Mouse (Mus musculus) midbrain, embryonic 13.5 days (tissue): ENCODE measurements around the gene Dkkl1. TPM values are rescaled to one million over a fixed set of nuclear protein-coding genes. Genes with fewer than 3 reads are reported as not detected.

Source experiments
- ATAC-seq: fragments of 200-750 bp; cut with Nextera tagmentation; 2 replicates; pipeline ENCODE4 v1.8.0; 2017; ENCODE audit warnings: mild to moderate bottlenecking, moderate TSS enrichment, moderate library complexity
- H3K27ac ChIP-seq: fragments of 300-500 bp; sonication (generic); 2 replicates; pipeline ENCODE4 v1.5.1; 2015; ENCODE audit warnings: inconsistent platforms, mild to moderate bottlenecking, moderate library complexity
- H3K27me3 ChIP-seq: fragments of 300-500 bp; sonication (generic); 2 replicates; pipeline ENCODE4 v1.6.1; 2015; ENCODE audit warnings: mild to moderate bottlenecking, inconsistent platforms
- H3K36me3 ChIP-seq: fragments of 300-500 bp; sonication (generic); 2 replicates; pipeline ENCODE4 v1.6.1; 2015; ENCODE audit warnings: mild to moderate bottlenecking, inconsistent platforms
- H3K4me1 ChIP-seq: fragments of 300-500 bp; sonication (generic); replicated peaks from 2 replicates; pipeline ENCODE4 v1.6.1; 2015; ENCODE audit warnings: inconsistent platforms
- H3K4me2 ChIP-seq: fragments of 300-500 bp; sonication (generic); replicated peaks from 2 replicates; pipeline ENCODE4 v1.6.1; 2015; ENCODE audit warnings: moderate library complexity, mild to moderate bottlenecking, inconsistent platforms
- H3K4me3 ChIP-seq: fragments of 300-500 bp; sonication (generic); replicated peaks from 2 replicates; pipeline ENCODE4 v1.5.1; 2015; ENCODE audit warnings: mild to moderate bottlenecking, inconsistent platforms
- H3K9ac ChIP-seq: fragments of 300-500 bp; sonication (generic); replicated peaks from 2 replicates; pipeline ENCODE4 v1.6.1; 2015; ENCODE audit warnings: mild to moderate bottlenecking, inconsistent platforms
- H3K9me3 ChIP-seq: fragments of 300-500 bp; sonication (generic); 2 replicates; pipeline ENCODE4 v1.6.1; 2016; ENCODE audit warnings: mild to moderate bottlenecking, inconsistent platforms
- WGBS: fragments of 180-500 bp; shearing (Covaris S2); methylation state at CpG from one replicate; pipeline ENCODE4 v1.1.7; 2015; 5-methylcytosine and 5-hydroxymethylcytosine counted together
- polyA plus RNA-seq: library from polyadenylated mRNA; unstranded; fragments of >200 nt; fragmentation: Nextera tagmentation; extraction: Ambion mirVana; gene quantifications from 2 replicates; pipeline ENCODE4 v1.2.1, GENCODE M21; 2015

Dkkl1 gene
- polyA plus RNA-seq, 1 experiment from 2014 or later: 1.6 TPM

DNA sequence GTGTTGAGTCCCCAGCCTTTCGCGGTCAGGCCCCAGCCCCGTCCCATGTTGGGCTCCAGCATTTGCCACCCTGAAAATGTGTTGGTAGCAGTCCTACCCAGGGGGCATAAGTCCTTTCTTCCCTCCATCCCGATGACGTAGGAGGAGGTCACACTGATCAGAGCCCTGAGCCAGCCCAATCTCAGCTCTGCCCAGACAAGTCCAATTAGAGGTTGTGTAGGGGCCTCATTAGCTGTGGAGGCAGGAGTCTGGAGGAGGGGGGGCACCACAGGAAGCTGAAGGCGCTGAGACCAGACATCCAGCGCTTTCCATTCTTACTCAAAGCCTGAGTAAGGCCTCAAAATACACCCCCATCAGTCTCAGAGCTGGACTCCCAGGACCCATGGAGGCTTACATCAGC lies 26.0 kb downstream of the Dkkl1 start:
- no peak overlapping the region for H3K9ac ChIP-seq
- H3K27me3 ChIP-seq: peaks cover 85% of the 10 kb centered on the region
- H3K27ac ChIP-seq: no peak overlapping the region
- no peaks in the 10 kb centered on the region for H3K36me3 ChIP-seq
- H3K4me1 ChIP-seq: peaks cover 39% of the 10 kb centered on the region
- H3K9me3 ChIP-seq: no peaks in the 10 kb centered on the region
- no peak overlapping the region for H3K4me3 ChIP-seq
- no peak overlapping the region for H3K4me2 ChIP-seq
- 69% methylated on average over 7 of the region's 7 CpGs for WGBS
- no peak for ATAC-seq

- no peaks in the 10 kb centered on the region for H3K36me3 ChIP-seq
- 65% methylated on average over 7 of the region's 7 CpGs for WGBS
- H3K9me3 ChIP-seq: no peaks in the 10 kb centered on the region
- no peak overlapping the region for H3K4me3 ChIP-seq
- no peak for ATAC-seq
- no peak overlapping the region for H3K27ac ChIP-seq
- no peak overlapping the region for H3K9ac ChIP-seq
- peaks cover 41% of the 10 kb centered on the region for H3K4me1 ChIP-seq
- H3K27me3 ChIP-seq: peaks cover 87% of the 10 kb centered on the region
- no peak overlapping the region for H3K4me2 ChIP-seq
These were observed 28.3 kb downstream of the Dkkl1 start for GRCm38 (mm10) chr7:45183672-45184071.

GRCm38 (mm10) chr7:45182606-45183005 lies 29.3 kb downstream of the Dkkl1 start:
- peak; percentile 44 for ATAC-seq
- WGBS: 14% methylated on average over 11 of the region's 11 CpGs
- H3K9ac ChIP-seq: peak overlapping the region; percentile 49

DNA sequence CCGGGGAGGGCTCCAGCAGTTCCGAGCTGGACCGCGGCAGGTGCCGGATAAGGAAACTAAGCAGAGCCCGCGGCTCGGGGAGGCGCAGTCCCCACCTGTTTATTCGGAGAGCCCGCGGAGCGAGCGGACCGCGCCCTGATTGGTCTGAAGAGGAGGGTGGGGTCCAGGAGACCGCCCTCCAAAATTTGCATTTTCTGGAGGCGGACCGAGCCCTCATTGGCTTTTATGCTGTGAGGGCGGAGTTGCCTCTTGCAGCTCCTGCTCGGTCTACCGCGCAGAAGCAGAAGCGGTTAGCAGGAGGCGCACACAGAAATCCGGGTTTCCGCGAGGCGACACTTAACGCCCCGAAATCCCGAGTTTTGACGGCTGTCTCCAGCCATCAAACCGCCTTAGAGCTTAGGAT lies 29.7 kb downstream of the Dkkl1 start:
- Histone ChIP-seq H3K4me1 (peaks cover 41% of the 10 kb centered on the region), H3K9me3 (no peaks in the 10 kb centered on the region), H3K27ac (no peak overlapping the region), H3K4me3 (peak overlapping the region; percentile 33), H3K36me3 (no peaks in the 10 kb centered on the region), H3K9ac (peak overlapping the region; percentile 49), H3K4me2 (peak overlapping the region; percentile 55), H3K27me3 (peaks cover 98% of the 10 kb centered on the region)
- WGBS: under 1% methylated on average over 34 of the region's 34 CpGs
- ATAC-seq: peak; percentile 83

More at GRCm38 (mm10) chr7:45182606-45183005, 29.3 kb downstream of the Dkkl1 start:
- Histone ChIP-seq H3K4me2 (peak overlapping the region; percentile 55), H3K4me1 (peaks cover 41% of the 10 kb centered on the region), H3K27ac (no peak overlapping the region), H3K27me3 (peaks cover 94% of the 10 kb centered on the region), H3K4me3 (peak overlapping the region; percentile 33), H3K9me3 (no peaks in the 10 kb centered on the region), H3K36me3 (no peaks in the 10 kb centered on the region)

DNA sequence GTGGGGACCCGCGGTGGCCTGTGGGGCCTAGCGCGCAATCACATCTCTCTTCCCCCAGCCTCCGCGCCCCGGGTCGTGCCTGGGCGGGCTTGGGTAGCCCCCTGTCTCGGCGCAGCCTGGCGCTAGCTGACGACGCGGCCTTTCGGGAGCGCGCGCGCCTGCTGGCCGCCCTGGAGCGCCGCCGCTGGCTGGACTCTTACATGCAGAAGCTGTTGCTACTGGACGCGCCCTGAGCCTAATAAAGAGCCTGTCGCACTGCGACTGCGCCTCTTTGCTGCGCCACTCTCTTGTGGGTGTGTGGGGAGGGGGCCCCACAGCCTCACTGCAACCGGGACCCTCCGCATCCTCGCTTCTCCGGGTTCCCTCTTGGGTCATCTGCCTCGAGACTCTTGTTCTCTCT lies 30.4 kb downstream of the Dkkl1 start:
- Histone ChIP-seq H3K27me3 (peaks cover 98% of the 10 kb centered on the region), H3K4me2 (peak overlapping the region; percentile 55), H3K4me3 (peak overlapping the region; percentile 33), H3K27ac (no peak overlapping the region), H3K36me3 (no peaks in the 10 kb centered on the region), H3K4me1 (peaks cover 44% of the 10 kb centered on the region), H3K9me3 (no peaks in the 10 kb centered on the region), H3K9ac (no peak overlapping the region; the same call in 1 of the 2 replicates)
- whole genome bisulfite sequencing: 4% methylated on average over 35 of the region's 35 CpGs
- 0 out of 2 replicates have a peak, but pooled peaks have one; percentile 5 for ATAC-seq

DNA sequence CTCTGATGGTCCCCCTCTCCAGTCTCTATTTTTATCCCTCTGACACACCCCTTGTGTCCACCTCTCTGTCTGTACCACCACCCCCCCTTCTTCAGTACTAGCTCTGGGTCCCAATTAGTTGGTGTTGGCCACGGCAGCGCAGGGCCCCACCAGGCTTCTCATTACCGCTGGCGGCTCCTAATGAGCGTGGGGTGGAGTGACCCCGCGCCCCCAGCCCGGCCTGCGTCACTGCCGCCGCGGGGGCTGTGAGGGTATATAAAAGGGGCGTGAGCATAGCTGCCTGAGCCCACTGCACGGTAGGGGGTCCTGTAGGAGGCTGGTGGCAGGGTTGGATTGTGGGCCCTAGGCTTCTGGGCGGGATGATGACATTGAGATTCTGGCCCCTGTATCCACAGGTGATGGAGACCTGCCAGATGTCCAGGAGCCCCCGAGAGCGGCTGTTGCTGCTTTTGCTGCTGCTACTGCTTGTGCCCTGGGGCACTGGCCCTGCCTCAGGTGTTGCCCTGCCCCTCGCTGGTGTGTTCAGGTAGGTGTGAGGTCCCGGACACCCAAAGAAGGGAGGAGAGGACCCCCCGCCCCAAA lies 31.0 kb downstream of the Dkkl1 start, which contains the start of gene Pth2:
Gene Pth2 (plus strand): TSS at position 100 of the 582 bp plus-strand sequence.
- Histone ChIP-seq H3K36me3 (no peaks in the 10 kb centered on the region), H3K27ac (no peak within 1 kb of the TSS), H3K4me1 (peaks cover 45% of the 10 kb centered on the region), H3K4me2 (peak within 1 kb of the TSS; percentile 55), H3K4me3 (peak within 1 kb of the TSS; percentile 33), H3K27me3 (peaks cover 98% of the 10 kb centered on the region), H3K9me3 (no peaks in the 10 kb centered on the region), H3K9ac (no peak within 1 kb of the TSS; the same call in 1 of the 2 replicates)
- no peak for ATAC-seq
- WGBS: 21% methylated on average over 20 of the region's 20 CpGs

- no peak for ATAC-seq
- no peak within 1 kb of the TSS for H3K4me2 ChIP-seq
- 21% methylated on average over 7 of the region's 7 CpGs for WGBS
- H3K9me3 ChIP-seq: no peaks in the 10 kb centered on the region
- H3K4me3 ChIP-seq: no peak within 1 kb of the TSS
- peaks cover 100% of the 10 kb centered on the region for H3K27me3 ChIP-seq
- H3K4me1 ChIP-seq: peaks cover 40% of the 10 kb centered on the region
- H3K27ac ChIP-seq: no peak within 1 kb of the TSS
- no peaks in the 10 kb centered on the region for H3K36me3 ChIP-seq
- H3K9ac ChIP-seq: no peak within 1 kb of the TSS
These were observed 32.5 kb downstream of the Dkkl1 start, which contains the start of gene Gfy for GRCm38 (mm10) chr7:45179469-45179868. Gene Gfy (minus strand): TSS chr7:45179569.

DNA sequence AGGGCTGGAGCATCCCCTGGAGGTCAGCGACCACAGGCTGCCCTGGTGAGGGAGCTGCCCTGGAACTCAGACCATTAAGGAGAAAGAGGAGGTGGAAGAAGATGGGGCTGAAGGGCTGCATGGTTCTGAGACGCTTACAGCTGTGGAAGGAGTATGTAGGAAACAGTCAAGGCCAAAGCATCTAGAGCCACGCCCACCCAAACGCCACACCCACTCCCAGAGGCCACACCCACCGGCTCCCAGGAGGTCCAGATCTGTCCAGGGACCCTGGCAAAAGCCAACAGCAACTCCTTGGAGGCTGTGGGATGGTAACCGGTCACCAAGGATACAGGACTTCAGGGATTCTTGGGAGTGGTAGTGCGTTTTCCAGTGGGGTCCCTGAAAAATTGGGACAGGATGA lies 33.4 kb downstream of the Dkkl1 start:
- peaks cover 39% of the 10 kb centered on the region for H3K4me1 ChIP-seq
- no peak overlapping the region for H3K27ac ChIP-seq
- no peaks in the 10 kb centered on the region for H3K36me3 ChIP-seq
- peaks cover 99% of the 10 kb centered on the region for H3K27me3 ChIP-seq
- no peak for ATAC-seq
- no peak overlapping the region for H3K4me3 ChIP-seq
- no peak overlapping the region for H3K4me2 ChIP-seq
- H3K9ac ChIP-seq: no peak overlapping the region
- 16% methylated on average over 7 of the region's 7 CpGs for WGBS
- no peaks in the 10 kb centered on the region for H3K9me3 ChIP-seq

DNA sequence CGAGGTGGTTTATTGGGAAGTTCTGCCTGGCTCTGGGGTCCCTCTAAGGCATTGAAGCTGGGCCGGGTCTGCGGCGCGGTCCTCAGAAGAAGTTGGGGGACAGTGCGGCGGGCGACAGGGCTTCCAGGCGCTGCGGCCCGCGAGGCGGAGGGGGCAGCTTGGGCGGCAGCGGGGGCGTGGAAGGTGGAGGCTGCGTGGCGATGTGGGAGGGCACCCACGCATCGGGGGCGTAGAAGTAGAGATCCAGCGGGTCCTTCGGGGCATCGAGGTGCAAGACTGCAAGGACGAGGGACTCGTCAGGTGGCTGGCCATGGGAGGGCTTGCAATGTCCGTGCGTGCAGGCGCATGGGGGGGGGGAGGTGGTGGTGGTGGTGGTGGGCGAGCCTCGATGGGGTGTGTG lies 35.6 kb downstream of the Dkkl1 start:
- no peaks in the 10 kb centered on the region for H3K9me3 ChIP-seq
- ATAC-seq: no peak
- peaks cover 87% of the 10 kb centered on the region for H3K27me3 ChIP-seq
- H3K4me1 ChIP-seq: peaks cover 26% of the 10 kb centered on the region
- H3K27ac ChIP-seq: no peak overlapping the region
- peak overlapping the region; percentile 28 for H3K4me2 ChIP-seq
- H3K9ac ChIP-seq: no peak overlapping the region
- no peaks in the 10 kb centered on the region for H3K36me3 ChIP-seq
- WGBS: 2% methylated on average over 31 of the region's 31 CpGs
- H3K4me3 ChIP-seq: peak overlapping the region; percentile 13

DNA sequence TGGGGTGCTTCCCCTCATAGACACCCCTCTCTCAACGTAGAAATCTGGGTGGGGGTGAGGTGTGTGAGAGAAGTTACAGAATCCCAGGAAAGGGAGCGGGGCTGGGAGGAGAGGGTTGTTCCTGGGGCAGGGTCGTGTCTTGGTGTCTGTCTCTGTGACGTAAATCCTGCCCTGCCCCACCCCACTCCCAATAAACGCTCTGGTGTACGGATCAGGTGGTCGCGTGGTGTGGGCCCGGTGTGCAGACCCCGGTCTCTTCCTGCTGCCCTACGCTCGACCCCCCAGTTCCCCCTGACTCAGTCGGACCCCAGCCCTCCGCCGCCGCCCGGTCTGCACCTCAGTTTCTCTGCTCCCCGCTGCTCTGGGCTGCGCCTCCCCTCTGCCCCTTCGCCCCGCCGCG lies 36.0 kb downstream of the Dkkl1 start:
- WGBS: 3% methylated on average over 23 of the region's 23 CpGs
- 0 out of 2 replicates have a peak, but pooled peaks have one; percentile 20 for ATAC-seq

DNA sequence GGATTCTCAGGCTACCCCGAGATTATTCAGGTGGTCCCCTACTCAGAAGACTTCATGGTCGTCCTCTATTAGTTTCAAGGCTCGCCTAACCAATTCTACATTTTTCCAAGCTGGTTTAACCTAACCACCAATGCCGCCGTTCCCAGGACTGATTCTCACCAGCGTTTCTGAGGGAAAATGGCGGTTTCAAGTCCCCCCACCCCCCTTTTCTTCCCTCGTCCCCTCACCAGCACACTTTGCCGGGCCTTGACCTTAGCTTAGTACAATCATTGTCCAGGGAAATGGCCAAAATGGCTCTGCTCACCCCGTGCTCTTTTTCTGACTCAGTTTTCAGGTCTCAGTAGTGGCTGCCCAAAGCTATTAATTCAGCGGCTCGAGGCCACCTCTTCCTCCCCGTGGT lies 36.5 kb downstream of the Dkkl1 start:
- no peaks in the 10 kb centered on the region for H3K36me3 ChIP-seq
- no peak overlapping the region for H3K4me2 ChIP-seq
- ATAC-seq: no peak
- H3K9ac ChIP-seq: no peak overlapping the region
- 2% methylated on average over 13 of the region's 13 CpGs for WGBS
- no peak overlapping the region for H3K27ac ChIP-seq
- no peaks in the 10 kb centered on the region for H3K9me3 ChIP-seq
- H3K4me3 ChIP-seq: no peak overlapping the region
- peaks cover 20% of the 10 kb centered on the region for H3K4me1 ChIP-seq
- H3K27me3 ChIP-seq: peaks cover 83% of the 10 kb centered on the region

More for the DNA sequence above, 36.0 kb downstream of the Dkkl1 start:
- Histone ChIP-seq H3K9ac (no peak overlapping the region), H3K9me3 (no peaks in the 10 kb centered on the region), H3K27ac (no peak overlapping the region), H3K4me2 (peak overlapping the region; percentile 28), H3K27me3 (peaks cover 83% of the 10 kb centered on the region), H3K4me1 (peaks cover 22% of the 10 kb centered on the region), H3K4me3 (peak overlapping the region; percentile 13), H3K36me3 (no peaks in the 10 kb centered on the region)

- H3K27ac ChIP-seq: no peak overlapping the region
- H3K4me2 ChIP-seq: peak overlapping the region; percentile 19
- no peaks in the 10 kb centered on the region for H3K36me3 ChIP-seq
- peaks cover 20% of the 10 kb centered on the region for H3K4me1 ChIP-seq
- ATAC-seq: no peak
- peaks cover 6% of the 10 kb centered on the region; the same call in 1 of the 2 replicates for H3K9me3 ChIP-seq
- no peak overlapping the region for H3K9ac ChIP-seq
- peak overlapping the region; percentile 11; the same call in 1 of the 2 replicates for H3K4me3 ChIP-seq
- H3K27me3 ChIP-seq: peaks cover 83% of the 10 kb centered on the region
- WGBS: 3% methylated on average over 29 of the region's 29 CpGs
These were observed 37.2 kb downstream of the Dkkl1 start for GRCm38 (mm10) chr7:45174567-45175280.
